Mouse (Mus musculus): ENCODE data around the gene Bcas3.
A peak's percentile ranks its signal among the peaks of the same experiment; 100 is the strongest.

Gene Bcas3

GRCm38 (mm10) chr11:85379091-85379490 is 26.1 kb downstream of the Bcas3 start:
- DNase-seq (ENCODE audit: low read depth, low spot score): no peak

DNA sequence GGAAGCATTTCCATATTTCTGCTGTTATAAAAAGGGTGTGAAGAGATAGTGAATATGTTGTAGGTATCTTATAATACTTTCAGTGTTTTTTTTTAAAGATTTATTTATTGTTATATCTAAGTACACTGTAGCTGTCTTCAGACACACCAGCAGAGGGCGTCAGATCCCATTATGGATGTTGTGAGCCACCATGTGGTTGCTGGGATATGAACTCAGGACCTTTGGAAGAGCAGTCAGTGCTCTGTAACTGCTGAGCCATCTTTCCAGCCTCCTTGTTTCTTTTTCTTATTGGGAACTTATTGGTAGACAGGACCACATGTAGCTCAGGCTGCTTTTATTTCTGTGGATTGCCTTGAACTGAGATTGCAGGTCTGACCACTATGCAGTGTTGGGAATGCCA is 27.1 kb downstream of the Bcas3 start:
- no peak for DNase-seq (ENCODE audit: low read depth, low spot score)

DNA sequence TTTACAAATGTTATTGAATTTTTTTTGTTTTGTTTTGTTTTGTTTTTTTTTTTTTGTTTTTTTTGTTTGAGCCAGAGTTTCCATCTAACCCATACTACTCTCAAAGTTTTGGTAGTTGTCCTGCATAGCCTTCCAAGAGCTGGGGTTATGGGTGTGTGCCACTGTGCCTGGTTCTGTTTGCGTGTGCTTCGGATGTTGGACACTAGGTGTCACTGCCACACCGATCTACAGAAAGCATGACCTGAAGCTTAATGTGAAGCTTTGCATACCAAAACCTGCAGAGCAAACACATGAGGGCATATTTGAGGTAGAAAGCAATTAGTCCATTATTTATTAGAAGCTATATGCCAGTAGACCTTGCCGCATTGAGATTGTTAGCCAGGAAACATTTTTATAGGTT is 29.1 kb downstream of the Bcas3 start:
- peak; percentile 80 for DNase-seq (ENCODE audit: low read depth, low spot score)

GRCm38 (mm10) chr11:85383975-85384821 is 31.2 kb downstream of the Bcas3 start:
- DNase-seq (ENCODE audit: low read depth, low spot score): no peak

DNA sequence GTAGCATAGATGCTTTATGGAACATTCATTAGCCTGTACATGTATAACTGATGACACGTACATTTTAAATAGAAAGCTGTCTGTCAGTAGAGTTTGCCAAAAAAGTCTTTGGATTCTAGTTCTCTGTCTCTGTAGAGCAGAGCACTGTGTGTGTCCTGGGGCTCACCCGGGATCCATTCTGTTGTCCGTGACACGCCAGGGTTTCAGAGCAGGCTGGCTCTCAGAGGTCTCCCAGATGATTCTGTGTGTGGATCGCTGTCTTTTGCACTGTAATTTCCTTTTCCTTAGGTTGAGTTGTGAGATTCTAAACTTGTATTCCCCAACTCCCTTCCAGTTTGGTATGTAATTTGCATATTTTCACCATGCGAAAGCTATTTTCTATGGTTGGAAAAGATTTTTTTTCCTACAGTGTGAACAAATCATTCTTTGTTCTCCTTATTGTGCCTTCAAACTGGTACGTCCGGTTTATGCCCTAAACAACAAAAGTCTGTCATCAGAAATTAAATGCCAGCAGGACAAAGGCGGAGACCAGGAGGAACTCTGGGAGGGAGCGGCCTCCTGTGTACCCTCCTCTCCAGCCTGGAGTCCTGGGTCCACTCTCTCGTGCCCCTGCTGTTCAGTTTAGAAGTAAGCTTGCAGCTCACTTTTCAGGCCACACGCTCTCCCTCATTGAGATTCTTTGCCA is 39.4 kb downstream of the Bcas3 start:
- no peak for DNase-seq (ENCODE audit: low read depth, low spot score)

DNA sequence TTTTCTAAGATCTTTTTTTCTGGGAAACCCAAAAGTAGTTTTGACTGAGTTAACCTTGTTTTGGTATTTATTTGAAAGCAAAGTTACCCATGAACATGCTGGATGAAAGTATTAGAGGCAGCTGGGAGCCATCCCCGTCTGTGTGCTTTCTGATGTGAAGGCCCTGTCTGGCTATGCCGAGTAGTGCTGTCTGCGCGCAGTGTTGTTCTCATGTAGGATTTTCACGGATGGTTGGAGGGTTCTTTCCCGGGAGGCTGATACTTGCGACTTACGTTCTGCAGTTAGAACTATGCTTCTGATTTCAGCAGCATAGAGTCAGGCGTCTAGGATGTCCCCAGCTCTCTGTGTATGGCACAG is 39.9 kb downstream of the Bcas3 start:
- DNase-seq (ENCODE audit: low read depth, low spot score): no peak

DNA sequence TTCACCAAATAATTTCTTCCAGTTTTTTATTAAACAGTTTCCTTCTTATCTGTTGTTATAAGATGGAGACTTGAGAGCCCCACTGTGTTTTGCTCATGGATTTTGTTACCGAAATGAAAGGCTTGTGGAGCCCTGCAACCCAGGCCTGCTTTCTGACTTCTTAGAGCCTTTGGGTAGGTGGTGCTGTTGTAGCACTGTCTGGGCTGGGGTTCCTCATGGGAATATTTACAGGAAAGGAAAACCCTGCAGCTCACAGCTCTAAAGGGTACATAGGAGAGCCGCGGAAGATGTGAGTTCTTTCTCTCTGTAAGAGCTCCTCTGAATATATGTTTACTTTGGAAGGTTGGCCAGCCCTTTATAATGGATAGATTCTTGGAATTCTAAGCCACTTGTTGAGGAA is 41.0 kb downstream of the Bcas3 start:
- DNase-seq (ENCODE audit: low read depth, low spot score): no peak

DNA sequence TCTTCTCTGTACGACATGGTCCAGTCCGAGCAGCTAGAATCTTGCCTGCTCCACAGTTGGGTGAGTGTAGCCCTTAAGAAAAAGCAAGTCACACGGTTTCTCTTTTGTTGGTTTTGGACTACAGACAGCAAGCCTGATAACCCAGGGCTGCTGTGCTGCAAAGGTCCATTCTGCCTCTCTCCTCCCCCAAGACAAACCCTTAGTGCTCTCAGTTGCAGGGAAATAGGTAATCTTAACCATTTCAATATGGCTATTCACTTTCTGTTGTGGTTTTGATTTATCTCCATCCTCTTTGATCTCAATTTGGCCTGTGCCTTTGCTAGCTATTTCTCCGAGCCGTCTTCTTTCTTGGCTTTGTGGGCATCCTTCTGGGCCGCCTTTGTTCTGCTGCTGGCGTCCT is 42.4 kb downstream of the Bcas3 start:
- DNase-seq (ENCODE audit: low read depth, low spot score): no peak

DNA sequence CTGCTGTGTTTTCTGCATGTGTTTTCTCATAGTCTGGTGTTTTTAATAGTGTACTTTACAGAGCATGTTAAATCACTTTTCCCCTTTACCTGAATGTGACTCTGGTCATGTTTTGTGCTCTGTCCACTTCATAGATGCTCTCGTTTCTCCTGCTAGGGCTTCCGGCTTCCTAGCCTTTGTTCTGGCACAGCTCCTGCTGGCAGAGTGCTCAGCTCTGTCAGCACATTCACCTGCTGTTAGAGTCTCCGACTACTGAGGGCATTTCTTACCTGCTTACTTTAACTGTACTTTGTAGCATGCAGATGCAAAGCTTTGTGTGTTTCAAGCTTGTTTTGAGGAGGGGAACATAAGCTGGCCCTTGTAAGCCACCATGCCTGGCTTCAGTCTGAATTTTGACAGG is 53.6 kb downstream of the Bcas3 start:
- DNase-seq (ENCODE audit: low read depth, low spot score): no peak

DNA sequence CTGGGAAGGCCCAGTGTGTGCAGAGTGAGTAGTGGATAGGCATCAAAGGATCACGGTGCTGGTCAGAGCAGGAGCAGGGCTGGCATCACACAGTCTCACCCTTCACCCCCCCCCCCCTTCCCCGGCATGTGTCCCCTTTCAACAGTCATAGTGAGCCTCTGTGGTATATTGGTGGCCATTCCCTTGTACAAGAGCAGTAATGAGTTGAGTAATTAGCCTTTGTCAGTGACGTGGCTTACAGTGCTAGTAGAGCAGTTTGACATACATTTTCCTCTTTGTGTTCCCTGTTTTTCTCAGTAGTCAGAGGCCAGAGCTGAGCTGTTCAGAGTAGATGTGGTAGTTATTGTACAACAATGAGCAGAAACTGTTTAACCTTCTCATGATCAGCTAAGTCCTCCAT is 54.7 kb downstream of the Bcas3 start:
- DNase-seq (ENCODE audit: low read depth, low spot score): peak; percentile 20

DNA sequence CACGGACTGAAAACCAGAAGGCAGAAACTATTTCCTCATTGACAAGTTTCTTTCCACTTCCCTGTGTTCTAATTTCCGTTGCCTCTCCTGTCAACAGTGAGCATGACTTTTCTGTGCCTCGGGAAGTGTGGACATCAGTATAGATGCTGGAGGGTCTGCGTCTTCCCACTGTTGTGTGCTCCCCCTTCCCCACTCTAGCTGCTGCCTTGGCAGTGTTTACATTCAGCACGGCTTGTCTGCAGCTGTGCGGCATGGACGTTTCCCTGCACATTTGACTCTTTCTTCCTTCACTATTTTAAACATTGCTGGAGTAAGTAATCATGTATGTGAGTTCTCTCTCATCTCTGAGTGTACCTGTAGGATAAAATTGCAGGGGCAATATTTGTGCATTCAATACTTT is 59.4 kb downstream of the Bcas3 start:
- no peak for DNase-seq (ENCODE audit: low read depth, low spot score)

GRCm38 (mm10) chr11:85414476-85414875 is 61.5 kb downstream of the Bcas3 start:
- no peak for DNase-seq (ENCODE audit: low read depth, low spot score)

DNA sequence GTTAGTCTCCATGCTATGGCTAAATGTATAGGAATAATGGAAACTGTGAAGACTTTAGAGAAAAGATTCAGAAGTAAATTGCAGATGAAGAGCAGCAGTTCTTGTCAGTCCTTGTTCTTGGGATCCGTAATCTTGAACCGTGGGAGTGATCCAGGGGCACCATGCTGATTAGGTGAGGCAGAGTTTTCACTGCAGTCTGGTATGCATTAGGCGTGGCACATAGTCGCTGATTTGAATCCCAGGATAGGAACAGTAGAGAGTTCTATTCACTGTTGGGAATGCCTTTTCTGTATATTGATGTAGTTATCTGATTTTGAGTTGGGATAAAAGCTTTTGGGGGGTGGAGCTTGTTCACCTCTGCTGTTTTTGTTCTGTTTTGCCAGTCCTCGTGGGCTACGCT is 74.4 kb downstream of the Bcas3 start:
- no peak for DNase-seq (ENCODE audit: low read depth, low spot score)

- no peak for DNase-seq (ENCODE audit: low read depth, low spot score)
These were observed 75.3 kb downstream of the Bcas3 start for GRCm38 (mm10) chr11:85428227-85428626.

- no peak for DNase-seq (ENCODE audit: low read depth, low spot score)
These were observed 77.9 kb downstream of the Bcas3 start for GRCm38 (mm10) chr11:85430743-85431448.

GRCm38 (mm10) chr11:85447375-85447774 is 94.4 kb downstream of the Bcas3 start:
- DNase-seq (ENCODE audit: low read depth, low spot score): no peak

- peak; percentile 41 for DNase-seq (ENCODE audit: low read depth, low spot score)
These were observed 100.8 kb downstream of the Bcas3 start for GRCm38 (mm10) chr11:85453598-85454304.

GRCm38 (mm10) chr11:85454305-85454682 is 101.3 kb downstream of the Bcas3 start:
- no peak for DNase-seq (ENCODE audit: low read depth, low spot score)

DNA sequence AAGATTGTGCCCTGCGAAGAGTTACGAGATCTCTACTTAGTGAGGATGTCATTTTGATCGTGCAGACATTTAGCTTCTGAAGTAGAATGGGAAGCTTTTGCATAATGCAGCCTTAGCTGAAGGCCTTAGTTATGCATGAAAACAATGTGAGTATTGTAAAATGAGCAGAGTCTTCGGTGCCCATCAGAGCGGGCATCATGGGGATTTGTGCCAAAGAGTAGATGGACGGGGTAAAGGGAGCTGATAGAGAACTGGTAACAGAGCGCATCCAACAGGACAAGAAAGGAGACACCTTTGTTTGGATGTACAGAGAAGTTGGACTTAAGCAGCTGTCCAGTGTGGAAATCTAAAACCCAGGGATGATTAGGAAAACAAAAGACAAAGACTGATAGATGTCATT is 108.6 kb downstream of the Bcas3 start:
- no peak for DNase-seq (ENCODE audit: low read depth, low spot score)

DNA sequence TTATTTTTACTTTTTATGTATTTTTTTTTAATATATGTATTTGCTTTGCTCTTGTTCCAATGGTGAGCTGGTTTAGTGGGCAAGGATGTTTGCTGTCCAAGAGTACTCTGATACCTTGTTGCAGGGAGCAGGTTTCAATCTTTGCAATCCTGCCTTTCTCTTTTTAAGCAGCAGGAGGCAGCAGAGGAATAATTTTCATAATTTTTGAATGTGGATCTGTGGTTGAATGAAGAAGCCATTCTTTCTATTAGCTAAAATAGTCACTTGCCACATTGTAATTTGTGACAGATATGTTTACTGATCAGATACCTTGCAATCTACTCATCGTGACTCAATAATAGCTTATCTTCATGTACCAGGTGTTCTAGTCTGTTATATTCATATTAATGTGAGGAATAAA is 116.6 kb downstream of the Bcas3 start:
- peak; percentile 43 for DNase-seq (ENCODE audit: low read depth, low spot score)

- no peak for DNase-seq (ENCODE audit: low read depth, low spot score)
These were observed 117.5 kb downstream of the Bcas3 start for GRCm38 (mm10) chr11:85470508-85470907.

- DNase-seq (ENCODE audit: low read depth, low spot score): no peak
These were observed 121.4 kb downstream of the Bcas3 start for GRCm38 (mm10) chr11:85474326-85474725.
